Mouse (Mus musculus) forebrain, embryonic 13.5 days (tissue): ENCODE data around the gene Wasf3. TPM values are rescaled to one million over a fixed set of nuclear protein-coding genes. Genes with fewer than 3 reads are reported as not detected.

ENCODE experiments used
- ATAC-seq: fragments of 200-750 bp; cut with Nextera tagmentation; 2 replicates; pipeline ENCODE4 v1.8.0; 2017
- H3K27ac ChIP-seq: fragments of 300-500 bp; sonication (generic); 2 replicates; pipeline ENCODE4 v1.5.1; 2015; ENCODE audit warnings: inconsistent platforms, mild to moderate bottlenecking, moderate library complexity
- H3K27me3 ChIP-seq: fragments of 300-500 bp; sonication (generic); 2 replicates; pipeline ENCODE4 v1.6.1; 2015; ENCODE audit warnings: mild to moderate bottlenecking, inconsistent platforms
- H3K36me3 ChIP-seq: fragments of 300-500 bp; sonication (generic); 2 replicates; pipeline ENCODE4 v1.6.1; 2015; ENCODE audit warnings: mild to moderate bottlenecking, inconsistent platforms; ENCODE audit not compliant: poor library complexity, severe bottlenecking
- H3K4me1 ChIP-seq: fragments of 300-500 bp; sonication (generic); 2 replicates; pipeline ENCODE4 v1.6.1; 2015; ENCODE audit warnings: inconsistent platforms
- H3K4me2 ChIP-seq: fragments of 300-500 bp; sonication (generic); 2 replicates; pipeline ENCODE4 v1.6.1; 2015; ENCODE audit warnings: inconsistent platforms, mild to moderate bottlenecking, moderate library complexity
- H3K4me3 ChIP-seq: fragments of 300-500 bp; sonication (generic); 2 replicates; pipeline ENCODE4 v1.5.1; 2015; ENCODE audit warnings: mild to moderate bottlenecking, inconsistent platforms
- H3K9ac ChIP-seq: fragments of 300-500 bp; sonication (generic); 2 replicates; pipeline ENCODE4 v1.6.1; 2015; ENCODE audit warnings: mild to moderate bottlenecking, inconsistent platforms
- H3K9me3 ChIP-seq: fragments of 300-500 bp; sonication (generic); replicated peaks from 2 replicates; pipeline ENCODE4 v1.6.1; 2016; ENCODE audit warnings: inconsistent platforms
- whole genome bisulfite sequencing: fragments of 180-500 bp; shearing (Covaris S2); methylation state at CpG from one replicate; pipeline ENCODE4 v1.1.7; 2015; 5-methylcytosine and 5-hydroxymethylcytosine counted together
- polyA plus RNA-seq: library from polyadenylated mRNA; unstranded; fragments of >200 nt; fragmentation: Nextera tagmentation; extraction: Ambion mirVana; gene quantifications from 2 replicates; pipeline ENCODE4 v1.2.1, GENCODE M21; 2015

Gene Wasf3
- polyA plus RNA-seq, 1 experiment from 2014 or later = 7.3 TPM

- no peaks in the 10 kb centered on the region for H3K9me3 ChIP-seq
- WGBS = 75% methylated on average over 8 of the region's 8 CpGs
- no peak overlapping the region for H3K4me3 ChIP-seq
- no peaks in the 10 kb centered on the region for H3K36me3 ChIP-seq
- H3K9ac ChIP-seq = no peak overlapping the region
- H3K27ac ChIP-seq = no peak overlapping the region
- no peaks in the 10 kb centered on the region for H3K4me1 ChIP-seq
- no peak overlapping the region for H3K4me2 ChIP-seq
- peak; percentile 53; the same call in 1 of the 2 replicates for ATAC-seq
- no peaks in the 10 kb centered on the region for H3K27me3 ChIP-seq
Observed at GRCm38 (mm10) chr5:146424711-146425326, 40.0 kb downstream of the Wasf3 start.

DNA sequence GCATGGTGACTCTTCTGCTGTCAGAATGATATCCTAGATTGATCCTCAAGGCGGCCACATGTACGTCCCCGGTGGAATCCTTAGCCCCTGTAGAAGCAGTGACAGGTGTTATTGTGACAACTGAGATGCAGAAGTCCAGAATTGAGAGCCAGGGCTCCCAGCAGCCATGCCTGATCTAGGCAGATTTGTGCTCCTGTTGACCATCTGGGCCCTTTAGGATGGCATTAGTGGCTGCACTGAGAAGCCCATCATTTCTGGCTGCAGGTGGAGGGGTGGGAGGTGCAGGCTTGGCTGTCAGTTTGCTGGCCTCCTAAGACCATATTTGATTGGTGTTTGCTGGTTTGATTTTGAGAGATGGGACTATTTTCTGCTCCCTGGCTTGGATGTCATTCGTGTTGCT, 40.9 kb downstream of the Wasf3 start:
- no peaks in the 10 kb centered on the region for H3K36me3 ChIP-seq
- 92% methylated on average over 4 of the region's 4 CpGs for WGBS

GRCm38 (mm10) chr5:146428109-146428508, 43.3 kb downstream of the Wasf3 start:
- ATAC-seq = no peak
- Histone ChIP-seq H3K9me3 (no peaks in the 10 kb centered on the region), H3K4me2 (no peak overlapping the region), H3K27me3 (no peaks in the 10 kb centered on the region), H3K36me3 (no peaks in the 10 kb centered on the region), H3K27ac (no peak overlapping the region), H3K4me1 (no peaks in the 10 kb centered on the region), H3K4me3 (no peak overlapping the region), H3K9ac (no peak overlapping the region)
- WGBS = 93% methylated on average over 4 of the region's 4 CpGs

More for the DNA sequence above, 40.9 kb downstream of the Wasf3 start:
- Histone ChIP-seq H3K4me2 (no peak overlapping the region), H3K27ac (no peak overlapping the region), H3K4me1 (no peaks in the 10 kb centered on the region), H3K4me3 (no peak overlapping the region), H3K9ac (no peak overlapping the region), H3K27me3 (no peaks in the 10 kb centered on the region), H3K9me3 (no peaks in the 10 kb centered on the region)
- no peak for ATAC-seq

DNA sequence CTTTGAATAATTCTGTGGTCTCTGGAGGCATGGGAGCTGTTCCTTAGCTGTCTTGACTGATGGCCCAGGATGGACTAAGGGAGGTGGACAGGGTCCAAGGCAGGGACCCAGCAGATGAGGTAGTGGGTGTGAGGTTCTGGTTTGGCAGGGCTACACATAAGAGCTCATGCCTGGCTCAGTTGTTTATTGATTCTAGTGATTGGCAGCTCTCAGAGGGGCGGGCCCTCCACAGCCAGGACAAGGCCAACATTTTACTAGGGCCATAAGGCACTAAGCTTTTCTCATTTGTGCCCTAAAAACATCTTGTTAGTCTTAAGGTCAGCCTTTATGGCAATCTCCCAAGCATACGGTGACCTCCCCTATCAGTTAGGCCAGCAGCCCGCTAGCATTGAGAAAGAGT, 47.0 kb downstream of the Wasf3 start:
- Histone ChIP-seq H3K27ac (no peak overlapping the region), H3K4me1 (no peaks in the 10 kb centered on the region), H3K9ac (no peak overlapping the region), H3K4me3 (no peak overlapping the region), H3K27me3 (no peaks in the 10 kb centered on the region), H3K36me3 (peaks cover 2% of the 10 kb centered on the region; the same call in 1 of the 2 replicates), H3K9me3 (no peaks in the 10 kb centered on the region), H3K4me2 (no peak overlapping the region)
- 89% methylated on average over 3 of the region's 3 CpGs for WGBS
- no peak for ATAC-seq

DNA sequence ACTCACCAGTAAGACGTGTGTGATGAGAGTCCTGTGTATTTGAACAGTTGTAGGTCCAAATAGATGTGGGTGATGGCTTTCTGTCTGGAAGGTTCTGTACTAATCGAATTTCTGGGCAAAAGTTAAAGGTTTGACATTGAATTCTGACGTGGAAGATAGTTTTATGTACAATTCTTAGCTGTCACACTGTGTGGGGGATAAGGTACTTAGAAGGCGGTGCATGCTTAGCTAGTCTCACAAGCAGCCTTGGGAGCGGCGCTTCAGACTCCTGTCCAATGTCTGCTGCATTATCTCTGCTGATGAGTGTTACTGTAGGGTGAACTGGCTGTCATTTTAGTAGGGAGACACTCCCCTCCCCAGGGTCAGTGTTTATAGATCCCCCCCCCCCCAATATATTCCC, 47.7 kb downstream of the Wasf3 start:
- Histone ChIP-seq H3K4me1 (no peaks in the 10 kb centered on the region), H3K27me3 (no peaks in the 10 kb centered on the region), H3K9me3 (no peaks in the 10 kb centered on the region), H3K4me2 (no peak overlapping the region), H3K27ac (no peak overlapping the region), H3K4me3 (no peak overlapping the region), H3K36me3 (peaks cover 7% of the 10 kb centered on the region), H3K9ac (no peak overlapping the region)
- ATAC-seq = no peak
- 88% methylated on average over 6 of the region's 6 CpGs for WGBS

DNA sequence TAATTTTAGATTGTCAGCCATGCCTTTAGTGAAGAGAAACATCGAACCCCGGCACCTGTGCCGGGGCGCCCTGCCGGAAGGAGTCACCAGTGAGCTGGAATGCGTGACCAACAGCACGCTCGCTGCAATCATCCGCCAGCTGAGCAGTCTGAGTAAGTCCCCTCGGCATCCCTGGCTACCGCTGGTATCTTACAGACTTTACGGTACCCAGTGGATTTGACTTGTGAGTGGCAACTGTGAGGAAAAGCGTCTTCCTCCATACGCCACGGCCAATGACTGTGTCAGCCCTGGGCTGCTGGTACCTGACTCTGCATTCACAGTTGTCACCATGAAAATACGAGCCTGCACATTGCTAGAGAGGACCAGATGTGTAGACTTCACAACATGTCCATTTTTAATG, 50.5 kb downstream of the Wasf3 start:
- H3K27ac ChIP-seq = no peak overlapping the region
- H3K4me3 ChIP-seq = no peak overlapping the region
- H3K4me1 ChIP-seq = no peaks in the 10 kb centered on the region
- ATAC-seq = no peak
- no peaks in the 10 kb centered on the region for H3K9me3 ChIP-seq
- 95% methylated on average over 16 of the region's 16 CpGs for WGBS
- H3K4me2 ChIP-seq = no peak overlapping the region
- peaks cover 25% of the 10 kb centered on the region for H3K36me3 ChIP-seq
- H3K9ac ChIP-seq = no peak overlapping the region
- H3K27me3 ChIP-seq = no peaks in the 10 kb centered on the region

DNA sequence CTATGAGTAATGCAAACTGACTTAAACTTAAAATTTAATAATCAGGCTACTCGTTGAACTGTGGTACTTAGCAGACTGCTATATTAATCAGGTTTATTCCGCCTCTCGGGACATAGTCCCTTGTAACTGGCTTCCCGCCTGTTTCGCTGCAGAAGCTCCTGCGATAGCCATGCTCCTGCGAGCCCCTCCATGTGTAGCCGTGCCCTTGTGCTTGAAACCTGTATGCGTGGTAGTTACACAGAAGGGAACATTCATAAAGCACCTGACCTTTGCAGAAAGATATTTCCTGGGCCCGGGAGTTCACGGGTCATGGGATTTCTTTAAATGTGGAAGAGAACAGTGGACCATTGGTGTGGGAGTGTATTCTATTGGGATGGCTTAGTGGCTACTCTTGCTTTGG, 52.0 kb downstream of the Wasf3 start:
- no peak overlapping the region for H3K4me2 ChIP-seq
- ATAC-seq = no peak

DNA sequence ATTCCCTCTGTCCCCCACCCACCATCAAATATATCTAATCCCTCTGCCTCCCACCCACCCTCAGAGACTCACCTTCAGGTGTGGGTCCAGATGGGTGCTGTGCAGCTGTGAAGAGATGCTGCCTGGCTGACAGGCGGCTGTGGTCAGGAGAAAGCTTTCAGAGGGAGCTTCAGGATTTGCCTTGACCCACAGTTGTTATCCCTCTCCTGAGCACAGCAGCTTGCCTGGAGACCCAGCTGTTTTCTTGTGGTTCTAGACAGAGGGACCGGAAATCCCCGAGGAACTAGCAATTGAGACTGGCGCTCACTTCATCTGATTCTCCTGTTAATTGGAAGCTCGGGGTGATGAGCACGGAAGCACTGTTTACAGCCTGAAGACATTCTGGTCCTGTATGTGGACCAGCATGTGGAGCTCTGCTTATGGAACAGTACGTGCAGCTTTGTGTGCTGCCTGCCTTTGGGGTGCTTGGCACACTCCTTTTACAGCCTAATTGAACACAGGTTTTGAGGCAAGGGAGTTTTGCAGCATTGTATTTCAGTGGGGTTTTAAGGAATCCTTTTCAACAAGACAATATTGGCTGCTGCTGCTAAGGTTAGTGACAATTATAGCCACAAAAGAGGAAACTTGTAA, 54.5 kb downstream of the Wasf3 start:
- no peak overlapping the region for H3K27ac ChIP-seq
- no peaks in the 10 kb centered on the region for H3K9me3 ChIP-seq
- peaks cover 33% of the 10 kb centered on the region for H3K36me3 ChIP-seq
- H3K4me1 ChIP-seq = no peaks in the 10 kb centered on the region
- H3K4me2 ChIP-seq = no peak overlapping the region
- H3K9ac ChIP-seq = no peak overlapping the region
- whole genome bisulfite sequencing = 90% methylated on average over 7 of the region's 7 CpGs
- no peaks in the 10 kb centered on the region for H3K27me3 ChIP-seq
- ATAC-seq = no peak
- H3K4me3 ChIP-seq = no peak overlapping the region

More for the DNA sequence above, 52.0 kb downstream of the Wasf3 start:
- no peak overlapping the region for H3K4me3 ChIP-seq
- WGBS = 96% methylated on average over 11 of the region's 11 CpGs
- no peaks in the 10 kb centered on the region for H3K9me3 ChIP-seq
- no peak overlapping the region for H3K27ac ChIP-seq
- no peak overlapping the region for H3K9ac ChIP-seq
- H3K36me3 ChIP-seq = peaks cover 25% of the 10 kb centered on the region
- H3K27me3 ChIP-seq = no peaks in the 10 kb centered on the region
- H3K4me1 ChIP-seq = no peaks in the 10 kb centered on the region

DNA sequence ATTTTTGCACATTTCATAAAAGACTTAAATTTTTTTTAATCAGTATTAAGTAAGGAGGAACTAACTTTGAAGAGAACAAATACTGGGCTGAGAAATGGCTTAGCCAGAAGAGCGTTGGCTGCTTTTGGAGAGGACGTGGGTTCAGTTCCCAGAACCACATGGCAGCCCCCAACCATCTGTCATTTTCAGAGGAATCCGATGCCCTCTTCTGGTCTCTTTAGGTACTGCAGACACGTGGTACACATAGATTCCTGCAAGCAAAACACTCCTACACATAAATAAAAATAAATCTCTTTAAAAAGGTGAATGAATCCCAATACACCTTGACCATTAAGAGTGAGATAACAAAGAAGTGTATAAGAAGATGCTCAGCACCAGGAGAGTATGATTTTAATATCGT, 55.5 kb downstream of the Wasf3 start:
- ATAC-seq = no peak
- no peak overlapping the region for H3K27ac ChIP-seq
- no peak overlapping the region for H3K4me2 ChIP-seq
- no peak overlapping the region for H3K9ac ChIP-seq
- no peaks in the 10 kb centered on the region for H3K27me3 ChIP-seq
- H3K36me3 ChIP-seq = peaks cover 33% of the 10 kb centered on the region
- 92% methylated on average over 5 of the region's 5 CpGs for WGBS
- H3K4me1 ChIP-seq = no peaks in the 10 kb centered on the region
- no peaks in the 10 kb centered on the region for H3K9me3 ChIP-seq
- H3K4me3 ChIP-seq = no peak overlapping the region

- no peaks in the 10 kb centered on the region for H3K27me3 ChIP-seq
- no peak overlapping the region for H3K4me3 ChIP-seq
- no peak for ATAC-seq
- peaks cover 24% of the 10 kb centered on the region; the same call in 1 of the 2 replicates for H3K36me3 ChIP-seq
- H3K9ac ChIP-seq = no peak overlapping the region
- H3K9me3 ChIP-seq = no peaks in the 10 kb centered on the region
- 88% methylated on average over 2 of the region's 2 CpGs for WGBS
- H3K4me1 ChIP-seq = no peaks in the 10 kb centered on the region
- no peak overlapping the region for H3K27ac ChIP-seq
- no peak overlapping the region for H3K4me2 ChIP-seq
Observed at GRCm38 (mm10) chr5:146442767-146443166, 58.0 kb downstream of the Wasf3 start.

DNA sequence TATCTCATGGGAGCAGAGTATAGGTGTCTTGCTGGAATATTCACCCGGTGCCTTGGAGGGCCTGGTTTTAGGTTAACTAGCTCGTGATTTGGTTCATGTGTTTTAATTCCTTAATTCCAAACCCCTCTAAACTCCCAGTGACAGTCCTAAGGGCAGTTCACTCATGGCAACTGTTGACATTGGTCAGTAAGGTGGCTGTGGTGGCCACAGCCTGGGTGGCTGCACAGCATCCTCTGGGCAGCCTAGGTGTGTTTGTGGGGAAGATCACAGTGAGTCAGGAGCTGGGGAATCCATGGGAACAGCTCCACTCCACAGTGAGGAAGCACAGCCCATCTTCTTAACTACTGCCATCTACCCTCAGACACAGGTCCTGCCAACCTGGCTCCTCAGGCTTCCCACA, 61.8 kb downstream of the Wasf3 start:
- 94% methylated on average over 2 of the region's 2 CpGs for WGBS
- no peak overlapping the region for H3K4me3 ChIP-seq
- H3K9ac ChIP-seq = no peak overlapping the region
- 0 out of 2 replicates have a peak, but pooled peaks cover 7% of the 10 kb centered on the region for H3K36me3 ChIP-seq
- H3K4me2 ChIP-seq = no peak overlapping the region
- ATAC-seq = no peak
- H3K27me3 ChIP-seq = no peaks in the 10 kb centered on the region
- no peaks in the 10 kb centered on the region for H3K4me1 ChIP-seq
- no peak overlapping the region for H3K27ac ChIP-seq
- H3K9me3 ChIP-seq = no peaks in the 10 kb centered on the region

- H3K9me3 ChIP-seq = no peaks in the 10 kb centered on the region
- no peak overlapping the region for H3K9ac ChIP-seq
- no peak for ATAC-seq
- no peak overlapping the region for H3K4me3 ChIP-seq
- H3K27ac ChIP-seq = no peak overlapping the region
- no peaks in the 10 kb centered on the region for H3K4me1 ChIP-seq
- WGBS = 67% methylated on average over 11 of the region's 11 CpGs
- no peaks in the 10 kb centered on the region for H3K27me3 ChIP-seq
- peaks cover 25% of the 10 kb centered on the region for H3K36me3 ChIP-seq
- no peak overlapping the region for H3K4me2 ChIP-seq
Observed at GRCm38 (mm10) chr5:146451592-146452254, 66.9 kb downstream of the Wasf3 start.
